Mouse (Mus musculus) layer of hippocampus, postnatal 10 days (tissue): Measurements from ENCODE around the gene Olfr1123. TPM values are rescaled to one million over a fixed set of nuclear protein-coding genes. Genes with fewer than 3 reads are reported as not detected.
"Not testable (repeated sequence)": the region's sequence is repeated elsewhere in the genome, so short reads cannot be mapped to it uniquely, and the experiment has no call there.

Experiments used
- DNase-seq, 2 experiments: peaks; one replicate each; pipeline ENCODE4 v3.0.0; 2021; ENCODE audit warnings: low spot score in 2 of 2
- long read RNA-seq: library from polyadenylated mRNA; stranded (forward); transcript quantifications from one replicate; pipeline ENCODE4 v2.0.0, GENCODE M21; 2023
- total RNA-seq, 2 experiments: library from RNA; stranded (reverse); gene quantifications; 2 replicates each; pipeline ENCODE4 v1.2.3; 2021

The Olfr1123 gene
- not detected for total RNA-seq
- long read RNA-seq = 0 reads

DNA sequence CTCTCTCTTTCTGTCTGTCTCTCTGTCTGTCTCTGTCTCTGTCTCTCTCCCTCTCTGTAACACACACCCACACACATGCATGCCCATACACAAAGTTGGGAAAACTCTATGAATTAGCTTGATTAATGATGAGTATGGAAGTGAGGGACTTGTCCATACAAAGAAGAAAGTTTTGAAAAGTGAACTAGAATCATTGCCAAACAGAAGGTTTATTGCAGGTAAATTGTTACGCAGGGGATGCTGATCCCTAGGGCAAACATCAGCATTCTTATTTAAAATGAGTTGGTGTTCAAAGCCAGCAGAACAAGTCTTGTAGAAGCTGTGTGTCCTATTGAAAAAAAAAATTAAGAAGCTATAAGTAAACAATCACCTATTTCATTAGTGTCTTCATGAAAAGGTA, at the start of gene Olfr1123:
Gene Olfr1123, plus strand, starts transcription at position 301 of the 400 bp plus-strand sequence.
- DNase-seq = no peak

DNA sequence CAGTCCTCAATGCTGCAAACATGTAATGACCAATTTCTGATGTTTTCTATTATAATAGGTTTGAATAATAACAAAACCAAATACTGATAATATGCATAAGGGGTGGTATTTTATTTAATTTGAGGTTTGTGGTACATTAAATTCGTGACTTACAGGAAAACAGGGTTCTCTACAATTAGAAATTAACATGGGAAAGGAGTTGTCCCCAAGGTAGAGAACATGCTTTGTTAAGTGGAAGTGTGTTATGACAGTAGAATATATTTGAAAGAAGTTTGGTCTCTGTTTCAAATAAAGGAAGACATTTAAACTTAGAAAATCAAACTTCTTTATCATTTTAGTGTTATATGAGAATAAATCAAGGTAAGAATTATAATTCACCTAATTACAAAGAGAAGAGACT, 46.8 kb upstream of the Olfr1123 start, which contains the start of gene Olfr1121:
Gene Olfr1121, plus strand, starts transcription at position 301 of the 400 bp plus-strand sequence.
- DNase-seq = no peak

DNA sequence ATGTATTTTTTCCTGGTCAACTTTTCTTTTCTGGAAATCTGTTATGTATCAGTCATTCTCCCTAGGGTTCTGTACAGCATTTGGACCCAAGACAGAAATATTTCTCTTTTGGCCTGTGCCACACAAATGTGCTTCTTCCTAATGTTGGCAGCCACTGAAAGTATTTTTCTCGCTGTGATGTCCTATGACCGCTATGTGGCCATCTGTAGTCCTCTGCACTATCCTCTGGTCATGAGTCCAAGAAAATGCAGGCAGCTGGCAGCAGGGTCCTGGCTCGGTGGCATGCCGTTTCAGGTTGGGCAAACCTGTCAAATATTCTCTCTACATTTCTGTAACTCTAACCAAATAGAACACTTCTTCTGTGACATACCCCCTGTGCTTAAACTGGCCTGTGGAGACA, 44.7 kb upstream of the Olfr1123 start:
- no peak for DNase-seq

DNA sequence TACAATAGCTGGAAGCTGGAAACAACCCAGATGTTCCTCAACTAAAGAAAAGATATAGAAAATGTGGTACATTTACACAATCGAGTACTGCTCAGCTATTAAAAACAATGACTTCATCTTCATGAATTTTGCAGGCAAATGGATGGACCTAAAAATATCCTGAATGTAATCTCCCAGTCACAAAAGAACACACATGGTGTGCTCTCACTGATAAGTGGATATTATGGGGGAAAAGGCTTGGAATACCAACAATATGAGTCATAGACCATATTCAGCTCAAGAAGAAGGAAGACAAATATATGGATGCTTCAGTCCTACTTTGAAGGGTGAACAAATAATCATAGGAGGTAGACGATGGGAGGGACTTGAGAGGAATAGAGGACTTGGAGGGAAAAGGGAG, 32.5 kb upstream of the Olfr1123 start:
- no peak for DNase-seq

- DNase-seq = no peak
These were observed 30.9 kb upstream of the Olfr1123 start, which contains the start of gene Olfr1122 for GRCm38 (mm10) chr2:87385549-87385948. Gene Olfr1122 (plus strand): TSS chr2:87385849.

- not testable (repeated sequence) for DNase-seq
These were observed 22.8 kb upstream of the Olfr1123 start for GRCm38 (mm10) chr2:87393605-87394004.

DNA sequence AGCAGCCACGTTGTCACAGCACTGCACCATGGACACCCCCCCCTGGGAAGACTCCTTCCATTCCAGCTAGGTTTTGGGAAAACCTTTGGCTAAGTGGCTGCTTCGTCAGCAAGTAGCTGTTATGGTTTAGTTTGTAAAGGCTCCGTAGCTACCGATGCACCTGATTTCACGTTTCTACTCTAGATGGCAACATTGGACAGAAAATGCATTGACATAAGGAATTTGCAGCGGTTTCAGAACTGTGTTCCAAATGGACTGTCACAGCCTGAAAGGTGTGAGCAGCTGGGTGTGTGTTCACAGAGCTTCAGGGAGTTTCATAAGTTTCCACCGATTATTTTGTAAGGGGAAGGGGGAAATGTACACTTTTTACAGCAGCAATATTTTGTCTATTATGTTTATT, 21.7 kb upstream of the Olfr1123 start:
- DNase-seq = not testable (repeated sequence)

DNA sequence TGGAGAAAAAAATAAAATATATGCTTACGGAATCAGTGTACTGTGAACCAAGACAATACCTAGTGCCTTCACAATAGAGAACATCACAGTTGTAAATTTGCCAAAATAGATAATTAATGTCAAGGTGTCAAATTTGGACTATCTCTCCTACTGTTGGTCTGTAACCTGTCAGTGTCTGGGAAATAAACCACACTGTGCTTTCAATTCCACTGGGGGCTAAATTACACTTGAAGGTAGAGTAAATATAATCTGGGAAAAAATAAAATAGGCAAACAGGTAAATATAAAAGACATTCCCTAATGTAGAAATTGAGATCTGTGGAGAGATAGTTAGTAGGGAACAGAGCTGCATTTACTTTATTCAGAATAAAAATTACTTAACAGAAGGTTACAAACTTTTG, 13.5 kb downstream of the Olfr1123 start, which contains the start of gene Olfr1124:
Gene Olfr1124, plus strand, starts transcription at position 301 of the 400 bp plus-strand sequence.
- DNase-seq = no peak

DNA sequence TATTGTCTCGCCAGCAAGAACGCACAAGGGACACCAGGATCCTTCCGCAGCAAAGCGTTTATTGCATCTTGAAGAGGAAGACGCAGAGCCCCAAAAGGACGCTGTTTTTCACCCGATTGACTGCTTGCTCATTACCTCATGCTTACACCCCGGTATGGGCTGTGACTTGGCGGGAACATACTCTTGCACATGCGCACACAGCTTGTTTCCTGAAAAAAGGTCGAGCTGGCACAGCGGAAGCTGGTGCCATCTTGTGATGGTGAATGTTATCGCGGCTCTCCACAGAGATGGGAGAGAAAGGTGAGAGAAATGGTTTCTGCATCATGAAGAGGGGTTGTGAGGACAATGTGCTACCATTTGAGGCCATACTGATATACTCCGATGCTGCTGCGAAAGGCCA, 21.3 kb downstream of the Olfr1123 start:
- DNase-seq = no peak

DNA sequence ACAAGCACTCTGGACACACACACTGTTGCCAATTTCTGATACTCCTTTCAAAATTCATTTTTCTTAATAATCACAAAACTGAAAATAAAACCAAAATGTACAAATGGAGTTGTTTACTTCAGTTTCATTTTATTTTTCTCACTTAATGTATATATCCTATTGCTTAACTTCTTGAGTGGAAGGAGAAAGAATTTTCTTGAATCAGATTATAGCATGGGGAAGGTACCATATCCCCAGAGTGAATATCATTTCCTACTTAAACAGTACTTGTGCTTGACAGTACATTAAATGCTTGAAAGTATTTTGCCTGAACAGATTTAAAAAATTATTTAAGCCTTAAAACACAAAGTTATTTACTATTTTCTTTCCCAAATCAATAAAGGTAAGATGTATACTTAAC, 37.2 kb downstream of the Olfr1123 start, which contains the start of gene Olfr1126:
Gene Olfr1126, plus strand, starts transcription at position 301 of the 400 bp plus-strand sequence.
- no peak for DNase-seq

- DNase-seq = no peak
These were observed 45.3 kb downstream of the Olfr1123 start for GRCm38 (mm10) chr2:87461769-87462168.

Other genes with a start within 250 kb of the Olfr1123 start
- gene Olfr1112, start 228.8 kb upstream of the Olfr1123 start, total RNA-seq = not detected
- gene Olfr1113, start 207.7 kb upstream of the Olfr1123 start, total RNA-seq = not detected
- gene Olfr1115, start 168.6 kb upstream of the Olfr1123 start, total RNA-seq = not detected
- gene Olfr1116, start 149.1 kb upstream of the Olfr1123 start, total RNA-seq = not detected
- gene Olfr1118, start 109.1 kb upstream of the Olfr1123 start, total RNA-seq = not detected
- gene Olfr1120, start 61.8 kb upstream of the Olfr1123 start, total RNA-seq = not detected
- gene Olfr1121, start 46.7 kb upstream of the Olfr1123 start, total RNA-seq = not detected
- not detected for gene Olfr1122, start 30.8 kb upstream of the Olfr1123 start, total RNA-seq
- not detected for gene Olfr1124, start 13.6 kb downstream of the Olfr1123 start, total RNA-seq
- not detected for gene Olfr1126, start 37.3 kb downstream of the Olfr1123 start, total RNA-seq
- not detected for gene Pramel7, start 80.5 kb downstream of the Olfr1123 start, total RNA-seq
- not detected for gene Pramel6, start 89.9 kb downstream of the Olfr1123 start, total RNA-seq
- not detected for gene Olfr153, start 115.2 kb downstream of the Olfr1123 start, total RNA-seq
- gene Olfr1128, start 128.9 kb downstream of the Olfr1123 start, total RNA-seq = not detected
- gene Olfr1129, start 157.3 kb downstream of the Olfr1123 start, total RNA-seq = not detected
- gene Olfr1130, start 189.6 kb downstream of the Olfr1123 start, total RNA-seq = not detected
- gene Olfr1131, start 210.5 kb downstream of the Olfr1123 start, total RNA-seq = not detected
- gene Olfr1132, start 220.9 kb downstream of the Olfr1123 start, total RNA-seq = not detected
- not detected for gene Olfr1133, start 230.7 kb downstream of the Olfr1123 start, total RNA-seq
- not detected for gene Olfr1134, start 241.8 kb downstream of the Olfr1123 start, total RNA-seq